Mouse (Mus musculus) midbrain, embryonic 14.5 days (tissue): ENCODE data around the gene Ksr2. TPM values are rescaled to one million over a fixed set of nuclear protein-coding genes. Genes with fewer than 3 reads are reported as not detected.

Experiments
- ATAC-seq: fragments of 200-750 bp; cut with Nextera tagmentation; 2 replicates; pipeline ENCODE4 v1.8.0; 2017; ENCODE audit warnings: moderate number of reproducible peaks, moderate library complexity; ENCODE audit not compliant: low FRiP score, low TSS enrichment
- DNase-seq: peaks from one replicate; pipeline ENCODE4 v3.0.0-alpha.2; 2015
- H3K27ac ChIP-seq: fragments of 300-500 bp; sonication (generic); replicated peaks from 2 replicates; pipeline ENCODE4 v1.5.1; 2014; ENCODE audit warnings: mild to moderate bottlenecking, low read depth, low read length, moderate library complexity
- H3K27me3 ChIP-seq: fragments of 300-500 bp; sonication (generic); 2 replicates; pipeline ENCODE4 v1.6.1; 2014; ENCODE audit warnings: low read length, control low read depth, mixed read lengths; ENCODE audit not compliant: control insufficient read depth, insufficient read depth
- H3K36me3 ChIP-seq: fragments of 300-500 bp; sonication (generic); 2 replicates; pipeline ENCODE4 v1.6.1; 2014; ENCODE audit warnings: low read length, control low read depth; ENCODE audit not compliant: control insufficient read depth, insufficient read depth
- H3K4me1 ChIP-seq: fragments of 300-500 bp; sonication (generic); 2 replicates; pipeline ENCODE4 v1.6.1; 2014; ENCODE audit warnings: mild to moderate bottlenecking, antibody characterized with exemption, low read length, control low read depth; ENCODE audit not compliant: control insufficient read depth, insufficient read depth
- H3K4me2 ChIP-seq: fragments of 300-500 bp; sonication (generic); 2 replicates; pipeline ENCODE4 v1.6.1; 2014; ENCODE audit warnings: mild to moderate bottlenecking, low read length, moderate library complexity
- H3K4me3 ChIP-seq: fragments of 300-500 bp; sonication (generic); replicated peaks from 2 replicates; pipeline ENCODE4 v1.5.1; 2014; ENCODE audit warnings: low read depth, low read length
- H3K9ac ChIP-seq: fragments of 300-500 bp; sonication (generic); replicated peaks from 2 replicates; pipeline ENCODE4 v1.6.1; 2014; ENCODE audit warnings: mild to moderate bottlenecking, low read length, moderate library complexity
- H3K9me3 ChIP-seq: fragments of 300-500 bp; sonication (generic); 2 replicates; pipeline ENCODE4 v1.6.1; 2016; ENCODE audit warnings: low read length, control low read depth, mixed read lengths; ENCODE audit not compliant: control insufficient read depth
- WGBS: fragments of 180-500 bp; shearing (Covaris S2); extraction: QIAGEN DNeasy Blood & Tissue Kit; methylation state at CpG from one replicate; pipeline ENCODE4 v1.1.7; 2014; 5-methylcytosine and 5-hydroxymethylcytosine counted together
- polyA plus RNA-seq: library from polyadenylated mRNA; unstranded; fragments of >200 nt; fragmentation: Nextera tagmentation; extraction: Ambion mirVana; gene quantifications from 2 replicates; pipeline ENCODE4 v1.2.1, GENCODE M21; 2014

Ksr2 gene
- polyA plus RNA-seq, 1 experiment from 2014 or later = 8.1 TPM

- no peak overlapping the region for H3K4me2 ChIP-seq
- no peak for DNase-seq
- no peaks in the 10 kb centered on the region for H3K36me3 ChIP-seq
- no peak overlapping the region for H3K9ac ChIP-seq
- ATAC-seq = no peak
- no peaks in the 10 kb centered on the region for H3K9me3 ChIP-seq
- no peaks in the 10 kb centered on the region for H3K27me3 ChIP-seq
- no peak overlapping the region for H3K4me3 ChIP-seq
- WGBS = 23% methylated on average over 8 of the region's 8 CpGs
- no peak overlapping the region for H3K27ac ChIP-seq
- H3K4me1 ChIP-seq = peaks cover 23% of the 10 kb centered on the region
Measured at GRCm38 (mm10) chr5:117689840-117690239, 276.0 kb downstream of the Ksr2 start.

DNA sequence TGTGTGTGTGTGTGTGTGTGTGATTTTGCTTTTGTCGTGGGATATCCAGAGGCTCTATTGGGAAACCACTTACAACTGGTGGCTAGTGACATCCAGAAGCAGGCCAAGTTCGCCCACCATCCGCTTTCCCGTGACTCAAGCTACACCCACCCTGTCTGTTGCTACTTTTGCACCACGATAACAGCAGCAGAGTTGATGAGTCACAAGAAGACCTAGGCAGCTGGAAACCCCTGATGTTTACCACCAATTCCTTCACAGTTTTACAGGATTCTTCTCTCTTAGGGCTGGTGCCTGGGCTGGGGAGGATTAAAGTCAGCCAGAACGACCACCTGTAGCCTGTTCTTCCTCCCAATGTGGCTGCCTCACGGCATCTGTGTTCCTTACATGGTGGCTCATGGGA is 277.5 kb downstream of the Ksr2 start:
- no peak overlapping the region for H3K27ac ChIP-seq
- WGBS = 70% methylated on average over 7 of the region's 7 CpGs
- no peak overlapping the region for H3K4me3 ChIP-seq
- no peak overlapping the region for H3K9ac ChIP-seq
- DNase-seq (no peak), ATAC-seq (no peak)
- H3K27me3 ChIP-seq = no peaks in the 10 kb centered on the region
- peaks cover 23% of the 10 kb centered on the region for H3K4me1 ChIP-seq
- no peak overlapping the region for H3K4me2 ChIP-seq
- no peaks in the 10 kb centered on the region for H3K9me3 ChIP-seq
- no peaks in the 10 kb centered on the region for H3K36me3 ChIP-seq

DNA sequence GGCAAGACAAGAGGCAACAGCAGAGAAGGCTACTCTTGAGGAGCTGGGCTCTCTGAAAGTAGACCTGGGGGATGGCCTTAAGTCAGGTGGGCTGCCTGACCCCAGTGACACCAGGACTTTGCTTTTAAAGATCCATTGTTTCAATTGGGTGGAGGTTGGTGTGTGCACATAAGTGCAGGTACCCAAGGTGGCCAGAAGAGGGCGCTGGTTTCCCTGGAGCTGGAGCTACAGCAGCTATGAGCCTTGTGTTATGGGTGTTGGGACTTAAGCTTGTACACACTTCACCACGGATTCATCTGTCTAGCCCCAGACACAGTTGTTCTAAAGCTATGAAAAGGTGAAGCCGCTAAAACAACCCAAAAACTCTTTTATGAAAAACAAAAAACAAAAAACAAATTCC is 279.8 kb downstream of the Ksr2 start:
- H3K4me3 ChIP-seq = no peak overlapping the region
- H3K36me3 ChIP-seq = peaks cover 4% of the 10 kb centered on the region; the same call in 1 of the 2 replicates
- DNase-seq (no peak), ATAC-seq (no peak)
- 73% methylated on average over 3 of the region's 3 CpGs for WGBS
- H3K9me3 ChIP-seq = no peaks in the 10 kb centered on the region
- no peaks in the 10 kb centered on the region for H3K27me3 ChIP-seq
- H3K4me2 ChIP-seq = no peak overlapping the region
- H3K4me1 ChIP-seq = peaks cover 9% of the 10 kb centered on the region; the same call in 1 of the 2 replicates
- no peak overlapping the region for H3K27ac ChIP-seq
- no peak overlapping the region for H3K9ac ChIP-seq

GRCm38 (mm10) chr5:117694632-117695031 is 280.8 kb downstream of the Ksr2 start:
- H3K4me1 ChIP-seq = peaks cover 7% of the 10 kb centered on the region; the same call in 1 of the 2 replicates
- ATAC-seq = no peak
- WGBS = 65% methylated on average over 11 of the region's 11 CpGs
- no peak overlapping the region for H3K4me3 ChIP-seq
- H3K36me3 ChIP-seq = peaks cover 4% of the 10 kb centered on the region; the same call in 1 of the 2 replicates
- no peaks in the 10 kb centered on the region for H3K9me3 ChIP-seq
- no peak overlapping the region for H3K27ac ChIP-seq
- H3K9ac ChIP-seq = no peak overlapping the region
- H3K4me2 ChIP-seq = no peak overlapping the region
- DNase-seq = no peak
- no peaks in the 10 kb centered on the region for H3K27me3 ChIP-seq

DNA sequence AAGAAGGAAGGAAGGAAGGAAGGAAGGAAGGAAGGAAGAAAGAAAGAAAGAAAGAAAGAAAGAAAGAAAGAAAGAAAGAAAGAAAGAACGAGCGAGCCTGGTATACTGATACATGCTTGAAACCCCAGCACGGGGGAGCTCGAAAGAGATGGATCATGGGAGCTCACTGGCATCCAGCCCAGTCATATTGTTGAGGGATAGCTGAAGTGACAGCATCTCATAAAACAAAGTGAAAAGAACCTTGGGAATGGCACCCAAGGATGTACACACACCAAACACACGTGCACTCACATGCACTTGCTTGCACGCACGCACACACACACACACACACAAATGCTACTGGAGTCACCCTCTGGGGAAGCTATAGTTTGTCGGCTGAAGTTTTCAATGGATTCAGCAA is 282.6 kb downstream of the Ksr2 start:
- Histone ChIP-seq H3K9me3 (no peaks in the 10 kb centered on the region), H3K27me3 (no peaks in the 10 kb centered on the region), H3K4me3 (no peak overlapping the region), H3K27ac (no peak overlapping the region), H3K4me1 (no peaks in the 10 kb centered on the region), H3K9ac (no peak overlapping the region), H3K4me2 (no peak overlapping the region), H3K36me3 (peaks cover 4% of the 10 kb centered on the region; the same call in 1 of the 2 replicates)
- DNase-seq = no peak
- ATAC-seq = no peak
- WGBS = 87% methylated on average over 8 of the region's 8 CpGs

DNA sequence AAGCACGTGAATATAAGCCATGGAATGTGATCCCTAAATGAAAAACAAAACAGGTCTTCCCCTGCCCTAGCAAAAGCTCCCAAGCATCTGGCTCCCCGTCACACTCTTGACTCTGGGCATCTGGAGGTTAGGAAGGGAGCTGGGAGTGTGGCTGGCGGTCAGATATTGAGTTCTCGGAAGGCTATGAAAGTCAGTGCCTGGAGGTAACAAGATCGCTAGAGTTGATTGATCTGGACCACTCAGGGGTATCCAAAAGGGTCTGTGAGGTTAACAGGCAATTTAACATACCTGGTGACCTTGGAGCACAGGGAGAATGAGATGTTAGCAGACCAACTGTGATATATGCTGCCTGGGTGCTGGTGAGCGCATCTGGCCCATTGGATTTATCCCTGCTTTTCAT is 283.8 kb downstream of the Ksr2 start:
- WGBS = 71% methylated on average over 6 of the region's 6 CpGs
- Histone ChIP-seq H3K27me3 (no peaks in the 10 kb centered on the region), H3K4me1 (no peaks in the 10 kb centered on the region), H3K36me3 (peaks cover 4% of the 10 kb centered on the region; the same call in 1 of the 2 replicates), H3K9ac (no peak overlapping the region), H3K27ac (no peak overlapping the region), H3K9me3 (no peaks in the 10 kb centered on the region), H3K4me3 (no peak overlapping the region), H3K4me2 (no peak overlapping the region)
- ATAC-seq (no peak), DNase-seq (no peak)

GRCm38 (mm10) chr5:117704371-117704770 is 290.6 kb downstream of the Ksr2 start:
- Histone ChIP-seq H3K4me2 (no peak overlapping the region), H3K9me3 (peaks cover 6% of the 10 kb centered on the region; the same call in 1 of the 2 replicates), H3K27ac (no peak overlapping the region), H3K4me3 (no peak overlapping the region), H3K9ac (no peak overlapping the region), H3K36me3 (peaks cover 6% of the 10 kb centered on the region; the same call in 1 of the 2 replicates), H3K27me3 (no peaks in the 10 kb centered on the region), H3K4me1 (no peaks in the 10 kb centered on the region)
- no peak for ATAC-seq
- no peak for DNase-seq
- 81% methylated on average over 9 of the region's 9 CpGs for WGBS

DNA sequence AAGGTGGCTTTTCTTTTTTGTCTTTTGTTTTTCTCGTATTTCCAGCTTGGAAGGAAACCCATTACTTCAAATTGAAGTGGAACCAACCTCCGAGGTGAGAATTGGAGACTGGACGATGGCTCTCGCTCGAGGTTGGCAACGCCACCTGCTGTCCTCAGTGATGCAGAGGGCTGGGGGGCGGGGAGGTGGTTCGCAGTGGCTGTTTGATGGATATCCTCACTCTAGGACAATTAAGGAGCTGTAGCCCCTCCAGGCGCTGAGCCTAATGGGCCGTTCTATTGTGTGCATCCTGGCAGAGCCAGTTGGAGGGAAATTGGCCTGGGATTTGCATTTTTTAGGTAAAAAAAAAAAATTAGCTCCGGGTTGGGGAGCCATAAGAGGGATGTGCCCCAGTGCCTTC is 292.8 kb downstream of the Ksr2 start:
- Histone ChIP-seq H3K36me3 (peaks cover 6% of the 10 kb centered on the region; the same call in 1 of the 2 replicates), H3K27me3 (no peaks in the 10 kb centered on the region), H3K9ac (no peak overlapping the region), H3K9me3 (peaks cover 6% of the 10 kb centered on the region; the same call in 1 of the 2 replicates), H3K4me3 (no peak overlapping the region), H3K4me1 (no peaks in the 10 kb centered on the region), H3K27ac (no peak overlapping the region), H3K4me2 (no peak overlapping the region)
- WGBS = 28% methylated on average over 11 of the region's 11 CpGs
- ATAC-seq (no peak), DNase-seq (no peak)

DNA sequence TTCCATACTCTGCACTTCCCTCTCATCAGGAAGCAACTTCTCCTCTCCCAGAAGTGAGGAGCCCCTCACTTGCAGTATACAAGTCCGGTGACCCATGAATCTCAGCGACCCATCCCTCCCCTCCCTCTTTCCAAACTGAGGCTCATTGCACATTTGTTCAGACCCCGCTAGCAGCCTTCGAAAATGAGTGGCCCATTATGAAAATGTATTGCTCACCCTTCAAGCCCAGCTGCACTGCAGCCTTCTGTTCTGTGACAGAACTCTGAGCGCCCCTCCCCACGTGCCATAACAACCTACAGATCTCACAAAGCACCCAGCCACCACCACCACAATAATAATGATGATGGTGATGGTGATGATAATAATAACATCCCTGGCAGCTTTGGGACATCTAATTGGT is 295.5 kb downstream of the Ksr2 start:
- Histone ChIP-seq H3K4me1 (no peaks in the 10 kb centered on the region), H3K27me3 (no peaks in the 10 kb centered on the region), H3K9me3 (peaks cover 6% of the 10 kb centered on the region; the same call in 1 of the 2 replicates), H3K27ac (0 out of 2 replicates have a peak overlapping the region, but pooled peaks have one; percentile 5), H3K36me3 (peaks cover 6% of the 10 kb centered on the region; the same call in 1 of the 2 replicates), H3K4me2 (no peak overlapping the region), H3K4me3 (no peak overlapping the region), H3K9ac (no peak overlapping the region)
- ATAC-seq = no peak
- DNase-seq = no peak
- WGBS = 67% methylated on average over 6 of the region's 6 CpGs
